18 mouse cellular contexts compared by ENCODE assay signal in genomic region chr7:47022482-47022881, GRCm38 (mm10). TPM values are rescaled to one million over a fixed set of nuclear protein-coding genes. Genes with fewer than 3 reads are reported as not detected.
A peak's percentile ranks its signal among the peaks of the same experiment; 100 is the strongest.
DNase-seq lines count a peak whose midpoint lies in the region; ATAC-seq and TF ChIP-seq lines count a peak whose summit lies in the region.
"Had no signal": no experiment of that assay in that cellular context is flagged by ENCODE, and none has a peak within 500 bp of the region (broad histone marks: within the 10 kb centered on the region; RNA-seq: fewer than 3 reads in every experiment).

No protein-coding gene starts in this region.

- peak in 1 of 3 experiments; percentile 47 for DNase-seq in liver, embryonic 14.5 days (ENCODE audit: low read depth in 3 of 3, low spot score in 3 of 3)
- no peak for DNase-seq in liver, embryonic 11.5 days (ENCODE audit: low spot score)
- DNase-seq in NIH3T3 (ENCODE audit: low read depth), result peak; percentile 82
- peak; percentile 67 to 72 for DNase-seq in spleen, postnatal 36 days (ENCODE audit: low spot score in 2 of 2)
- no peak for DNase-seq in ovary, postnatal 14 days (ENCODE audit: low spot score)
- DNase-seq in midbrain, embryonic 10.5 days (ENCODE audit: low spot score), result no peak
- DNase-seq: adrenal gland, postnatal 10 days; cerebellum, adult 18-20 months; thymus, postnatal 4 days had no signal

- H3K4me1 ChIP-seq in liver, embryonic 14.5 days (replicated peaks; ENCODE audit: control insufficient read depth in 2 of 2, insufficient read depth in 2 of 2, low read length in 1 of 2), result no peaks in the 10 kb centered on the region
- H3K4me1 ChIP-seq in liver, embryonic 11.5 days (replicated peaks; ENCODE audit: control insufficient read depth, insufficient read depth, low read length), result no peaks in the 10 kb centered on the region
- peaks cover 5% of the 10 kb centered on the region; the same call in 1 of the 2 replicates for H3K4me1 ChIP-seq in midbrain, embryonic 10.5 days
- H3K4me1 ChIP-seq: limb, embryonic 12.5 days had no signal

- no peak overlapping the region for H3K27ac ChIP-seq in liver, embryonic 14.5 days
- no peak overlapping the region for H3K27ac ChIP-seq in liver, embryonic 11.5 days (ENCODE audit: low read depth, low read length)
- H3K27ac ChIP-seq in macrophage, result peak overlapping the region; percentile 72
- H3K27ac ChIP-seq in midbrain, embryonic 10.5 days (replicated peaks), result no peak overlapping the region
- H3K27ac ChIP-seq: limb, embryonic 12.5 days had no signal

- no peaks in the 10 kb centered on the region for H3K36me3 ChIP-seq in liver, embryonic 14.5 days (replicated peaks; ENCODE audit: control insufficient read depth, insufficient read depth, low read depth)
- no peaks in the 10 kb centered on the region for H3K36me3 ChIP-seq in liver, embryonic 11.5 days (ENCODE audit: control insufficient read depth, insufficient read depth, low read length)
- no peaks in the 10 kb centered on the region for H3K36me3 ChIP-seq in macrophage (ENCODE audit: inconsistent target)
- no peaks in the 10 kb centered on the region for H3K36me3 ChIP-seq in midbrain, embryonic 10.5 days
- H3K36me3 ChIP-seq: G1E; limb, embryonic 12.5 days had no signal

- TF ChIP-seq EP300 in liver, embryonic 14.5 days (IDR thresholded peaks at IDR 0.05; ENCODE audit: low read depth), result no peak

- no peak overlapping the region for H3K4me2 ChIP-seq in liver, embryonic 14.5 days (ENCODE audit: low read depth)
- H3K4me2 ChIP-seq in liver, embryonic 11.5 days, result no peak overlapping the region
- H3K4me2 ChIP-seq: limb, embryonic 12.5 days had no signal

- no peaks in the 10 kb centered on the region for H3K9me3 ChIP-seq in liver, embryonic 14.5 days (ENCODE audit: control insufficient read depth, low read length)
- no peaks in the 10 kb centered on the region for H3K9me3 ChIP-seq in liver, embryonic 11.5 days (ENCODE audit: control insufficient read depth, low read length)
- H3K9me3 ChIP-seq in midbrain, embryonic 10.5 days (replicated peaks), result no peaks in the 10 kb centered on the region
- H3K9me3 ChIP-seq: G1E; limb, embryonic 12.5 days had no signal

- no peak overlapping the region for H3K9ac ChIP-seq in liver, embryonic 14.5 days (replicated peaks)
- H3K9ac ChIP-seq in liver, embryonic 11.5 days (ENCODE audit: low read depth, low read length), result no peak overlapping the region
- H3K9ac ChIP-seq: limb, embryonic 12.5 days had no signal

- no peaks in the 10 kb centered on the region; the same call in 1 of the 2 replicates for H3K27me3 ChIP-seq in liver, embryonic 14.5 days (ENCODE audit: control insufficient read depth, insufficient read depth, low read length)
- H3K27me3 ChIP-seq in liver, embryonic 11.5 days (replicated peaks; ENCODE audit: control insufficient read depth, insufficient read depth, low read length), result no peaks in the 10 kb centered on the region
- H3K27me3 ChIP-seq in midbrain, embryonic 10.5 days (ENCODE audit: low read depth, poor library complexity, severe bottlenecking), result no peaks in the 10 kb centered on the region

- no peaks in the 10 kb centered on the region for H3K79me2 ChIP-seq in macrophage (ENCODE audit: inconsistent target)

- 39% methylated on average over 8 of the region's 8 CpGs for WGBS in liver, embryonic 14.5 days (ENCODE audit: insufficient replicate concordance)
- WGBS in liver, embryonic 11.5 days, result 49% methylated on average over 8 of the region's 8 CpGs
- 2% methylated on average over 8 of the region's 8 CpGs for WGBS in macrophage (ENCODE audit: missing documents)
- 78% methylated on average over 8 of the region's 8 CpGs for WGBS in midbrain, embryonic 10.5 days

- H3K4me3 ChIP-seq in liver, embryonic 14.5 days (ENCODE audit: insufficient read depth in 1 of 2, low read depth in 2 of 2, low read length in 2 of 2), result no peak overlapping the region
- no peak overlapping the region for H3K4me3 ChIP-seq in liver, embryonic 11.5 days (ENCODE audit: low read depth, low read length)
- H3K4me3 ChIP-seq in macrophage (ENCODE audit: inconsistent target), result no peak overlapping the region
- no peak overlapping the region for H3K4me3 ChIP-seq in midbrain, embryonic 10.5 days
- H3K4me3 ChIP-seq: limb, embryonic 12.5 days had no signal

- no peak for TF ChIP-seq CTCF in liver, embryonic 14.5 days (IDR thresholded peaks at IDR 0.05; ENCODE audit: low read depth)

- ATAC-seq in liver, embryonic 14.5 days (ENCODE audit: insufficient read depth), result 0 out of 2 replicates have a peak, but pooled peaks have one; percentile 23
- no peak for ATAC-seq in liver, embryonic 11.5 days (replicated peaks; ENCODE audit: low FRiP score)
- no peak for ATAC-seq in erythroid progenitor cell, adult 5-6 weeks (replicated peaks; ENCODE audit: low FRiP score, poor library complexity, severe bottlenecking)

RNA-seq across cellular contexts. Expression of gene Spty2d1, which starts 14.3 kb away (rescaled TPM):
- 3.5 and 5.9 TPM in 2 replicates for polyA plus RNA-seq in liver, embryonic 14.5 days (2012; rRNA removed)
- 10.1 and 10.4 TPM in 2 replicates for polyA plus RNA-seq in liver, embryonic 14.5 days (2014; fragmentation: Nextera tagmentation; extraction: Ambion mirVana)
- polyA plus RNA-seq in liver, embryonic 11.5 days (2014; fragmentation: Nextera tagmentation; extraction: Ambion mirVana), result 21.4 and 25.3 TPM in 2 replicates
- total RNA-seq in macrophage (2018; cell fraction: chromatin; rRNA removed), result 100 to 1,000 TPM in 1 of 26 experiments, 10 to 100 TPM in 25; 22.0 to 116 (median 41.8) TPM
- total RNA-seq in macrophage (2018; cell fraction: cytosol; rRNA removed), result 10 to 100 TPM; 22.3 to 51.1 (median 30.6) TPM
- 10 to 100 TPM; 29.4 to 62.6 (median 40.1) TPM for total RNA-seq in macrophage (2018; cell fraction: nucleus; rRNA removed)
- polyA plus RNA-seq in macrophage (2018), result 14.1 to 25.5 TPM (median 17.6 TPM) in 3 replicates
- total RNA-seq in erythroid progenitor cell, adult 5-6 weeks (2015; ENCODE audit: low replicate concordance), result 23.1 and 34.8 TPM in 2 replicates
- total RNA-seq in erythroid progenitor cell, adult 5-6 weeks (2017; ENCODE audit: low replicate concordance), result 22.1 and 25.8 TPM in 2 replicates
- polyA plus RNA-seq in midbrain, embryonic 10.5 days (2016; fragmentation: Nextera tagmentation; extraction: Ambion mirVana), result 11.1 and 12.8 TPM in 2 replicates

RNA-seq across cellular contexts. Expression of gene Tmem86a, which starts 27.9 kb away (rescaled TPM):
- polyA plus RNA-seq in liver, embryonic 14.5 days (2012; rRNA removed), result 12.6 and 14.8 TPM in 2 replicates
- 16.6 and 16.9 TPM in 2 replicates for polyA plus RNA-seq in liver, embryonic 14.5 days (2014; fragmentation: Nextera tagmentation; extraction: Ambion mirVana)
- polyA plus RNA-seq in liver, embryonic 11.5 days (2014; fragmentation: Nextera tagmentation; extraction: Ambion mirVana), result 23.3 and 24.2 TPM in 2 replicates
- 10 to 100 TPM in 15 of 26 experiments, 1 to 10 TPM in 11; 1.0 to 51.2 (median 11.9) TPM for total RNA-seq in macrophage (2018; cell fraction: chromatin; rRNA removed)
- 100 to 1,000 TPM in 22 of 26 experiments, 10 to 100 TPM in 4; 59.2 to 274 (median 187) TPM for total RNA-seq in macrophage (2018; cell fraction: cytosol; rRNA removed)
- 100 to 1,000 TPM in 11 of 26 experiments, 10 to 100 TPM in 14, 1 to 10 TPM in 1; 7.5 to 190 (median 90.8) TPM for total RNA-seq in macrophage (2018; cell fraction: nucleus; rRNA removed)
- polyA plus RNA-seq in macrophage (2018), result 125 to 195 TPM (median 135 TPM) in 3 replicates
- total RNA-seq in erythroid progenitor cell, adult 5-6 weeks (2015; ENCODE audit: low replicate concordance), result 3.6 and 10.1 TPM in 2 replicates
- total RNA-seq in erythroid progenitor cell, adult 5-6 weeks (2017; ENCODE audit: low replicate concordance), result 0.13 TPM in 1 of 2 replicates, not detected in the other
- polyA plus RNA-seq in midbrain, embryonic 10.5 days (2016; fragmentation: Nextera tagmentation; extraction: Ambion mirVana), result 12.5 and 12.8 TPM in 2 replicates

RNA-seq across cellular contexts. Expression of gene Gm9999, which starts 39.1 kb away (rescaled TPM):
- polyA plus RNA-seq in liver, embryonic 14.5 days (2012; rRNA removed), result not detected in 2 replicates
- not detected in 2 replicates for polyA plus RNA-seq in liver, embryonic 14.5 days (2014; fragmentation: Nextera tagmentation; extraction: Ambion mirVana)
- polyA plus RNA-seq in liver, embryonic 11.5 days (2014; fragmentation: Nextera tagmentation; extraction: Ambion mirVana), result not detected in 2 replicates
- not detected for total RNA-seq in macrophage (2018; cell fraction: chromatin; rRNA removed)
- not detected for total RNA-seq in macrophage (2018; cell fraction: cytosol; rRNA removed)
- total RNA-seq in macrophage (2018; cell fraction: nucleus; rRNA removed), result not detected
- not detected in 3 replicates for polyA plus RNA-seq in macrophage (2018)
- total RNA-seq in erythroid progenitor cell, adult 5-6 weeks (2015; ENCODE audit: low replicate concordance), result not detected in 2 replicates
- not detected in 2 replicates for total RNA-seq in erythroid progenitor cell, adult 5-6 weeks (2017; ENCODE audit: low replicate concordance)
- polyA plus RNA-seq in midbrain, embryonic 10.5 days (2016; fragmentation: Nextera tagmentation; extraction: Ambion mirVana), result not detected in 2 replicates
- total RNA-seq: adrenal gland, postnatal 10 days; layer of hippocampus, adult 8-10 months had no signal
- polyA plus RNA-seq: embryonic facial prominence, embryonic 11.5 days; G1E; heart, embryonic 14.5 days; intestine, embryonic 14.5 days; limb, embryonic 12.5 days; neural tube, embryonic 14.5 days had no signal

Comparison
In these comparisons a context has a peak if more than half of its experiments do, and no peak if none do; other contexts are left out.
1. DNase-seq: peak in NIH3T3 (single experiment) and spleen, postnatal 36 days (2 of 2); none in liver, embryonic 11.5 days (single experiment), ovary, postnatal 14 days (single experiment) and midbrain, embryonic 10.5 days (single experiment).